Mouse (Mus musculus) right cerebral cortex, postnatal 10 days (tissue): ENCODE results near the gene Rcan2.

Source experiments
- DNase-seq, 2 experiments: peaks; one replicate each; pipeline ENCODE4 v3.0.0; 2021; ENCODE audit warnings: low spot score in 2 of 2

The Rcan2 gene

GRCm38 (mm10) chr17:43801077-43801476 lies at the start of gene Rcan2:
TSS of gene Rcan2 (plus strand) at chr17:43801351.
- peak; percentile 70 to 75 for DNase-seq

GRCm38 (mm10) chr17:43752811-43753210 lies 48.3 kb upstream of the Rcan2 start:
- DNase-seq: no peak

- DNase-seq: no peak
These were observed 46.5 kb upstream of the Rcan2 start for GRCm38 (mm10) chr17:43754687-43755086.

GRCm38 (mm10) chr17:43758607-43759259 lies 42.4 kb upstream of the Rcan2 start:
- DNase-seq: no peak

GRCm38 (mm10) chr17:43784531-43784930 lies 16.6 kb upstream of the Rcan2 start:
- DNase-seq: no peak

- no peak for DNase-seq
These were observed 12.9 kb upstream of the Rcan2 start for GRCm38 (mm10) chr17:43788222-43788621.

GRCm38 (mm10) chr17:43789376-43789775 lies 11.8 kb upstream of the Rcan2 start:
- no peak for DNase-seq

- DNase-seq: no peak
These were observed 9.4 kb upstream of the Rcan2 start for GRCm38 (mm10) chr17:43791751-43792150.

- no peak for DNase-seq
These were observed 6.3 kb upstream of the Rcan2 start for GRCm38 (mm10) chr17:43794731-43795280.

- peak; percentile 64 to 69 for DNase-seq
These were observed 633 bp downstream of the Rcan2 start for GRCm38 (mm10) chr17:43801595-43802373.

GRCm38 (mm10) chr17:43802414-43802813 lies 1.3 kb downstream of the Rcan2 start:
- DNase-seq: no peak

GRCm38 (mm10) chr17:43803111-43803510 lies 2.0 kb downstream of the Rcan2 start:
- no peak for DNase-seq

- no peak for DNase-seq
These were observed 2.6 kb downstream of the Rcan2 start for GRCm38 (mm10) chr17:43803764-43804163.

- no peak for DNase-seq
These were observed 5.7 kb downstream of the Rcan2 start for GRCm38 (mm10) chr17:43806841-43807240.

GRCm38 (mm10) chr17:43811453-43811852 lies 10.3 kb downstream of the Rcan2 start:
- no peak for DNase-seq

GRCm38 (mm10) chr17:43815376-43815775 lies 14.2 kb downstream of the Rcan2 start:
- no peak for DNase-seq

- no peak for DNase-seq
These were observed 15.3 kb downstream of the Rcan2 start for GRCm38 (mm10) chr17:43816480-43816879.

- no peak for DNase-seq
These were observed 16.0 kb downstream of the Rcan2 start for GRCm38 (mm10) chr17:43817171-43817570.

GRCm38 (mm10) chr17:43818390-43818789 lies 17.2 kb downstream of the Rcan2 start:
- no peak for DNase-seq

- peak; percentile 69 to 71 for DNase-seq
These were observed 19.8 kb downstream of the Rcan2 start for GRCm38 (mm10) chr17:43820904-43821303.

- DNase-seq: no peak
These were observed 21.1 kb downstream of the Rcan2 start for GRCm38 (mm10) chr17:43822207-43822606.

GRCm38 (mm10) chr17:43822630-43823029 lies 21.5 kb downstream of the Rcan2 start:
- no peak for DNase-seq
